Mouse (Mus musculus) lung, postnatal 0 days (tissue): ENCODE data around the gene Cd4.

Experiments used
- CTCF ChIP-seq: IDR thresholded peaks from 2 replicates; pipeline ENCODE4 v1.5.1; 2016; ENCODE audit warnings: antibody characterized with exemption, mild to moderate bottlenecking
- EP300 ChIP-seq: IDR thresholded peaks from 2 replicates; pipeline ENCODE4 v1.6.1; 2016; ENCODE audit warnings: antibody characterized with exemption, mild to moderate bottlenecking, control low read depth

DNA sequence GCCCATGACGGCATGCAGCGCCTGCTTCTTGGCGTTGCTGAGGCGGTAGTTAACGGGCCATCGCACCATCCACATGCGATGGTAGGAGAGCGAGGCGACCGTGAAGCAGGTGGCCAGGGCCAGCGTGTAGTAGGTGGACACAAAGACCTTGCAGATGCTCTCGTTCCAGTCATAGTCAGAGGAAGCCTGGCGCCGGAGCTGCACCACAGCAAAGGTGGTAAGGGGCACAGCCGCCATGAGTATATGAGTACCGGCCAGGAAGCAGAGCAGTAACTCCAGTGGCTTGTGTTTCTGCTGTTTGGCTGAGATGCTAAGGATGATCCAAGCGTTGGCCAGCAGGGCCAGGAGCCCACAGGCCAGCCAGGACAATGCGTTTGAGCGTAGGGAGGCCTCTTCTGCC, 26.8 kb downstream of the Cd4 start:
- TF ChIP-seq CTCF (no peak), EP300 (no peak)
